Mouse (Mus musculus) yolk sac, embryonic 10.5 days (tissue): ENCODE results near the gene Sf3a3.

Experiments used
- DNase-seq: peaks from one replicate; pipeline ENCODE4 v3.0.0-alpha.2; 2017; ENCODE audit warnings: low spot score

Gene Sf3a3

GRCm38 (mm10) chr4:124738783-124739182 lies 24.2 kb downstream of the Sf3a3 start:
- DNase-seq: no peak

GRCm38 (mm10) chr4:124741376-124742343 lies 27.1 kb downstream of the Sf3a3 start, which contains the start of gene Inpp5b:
Gene Inpp5b, plus strand, starts transcription at chr4:124741850.
- DNase-seq: peak; percentile 89

GRCm38 (mm10) chr4:124742839-124743238 lies 28.3 kb downstream of the Sf3a3 start:
- no peak for DNase-seq

- no peak for DNase-seq
These were observed 32.0 kb downstream of the Sf3a3 start for GRCm38 (mm10) chr4:124746577-124746976.

- DNase-seq: peak; percentile 80
These were observed 33.3 kb downstream of the Sf3a3 start for GRCm38 (mm10) chr4:124747851-124748250.

GRCm38 (mm10) chr4:124751300-124752250 lies 37.0 kb downstream of the Sf3a3 start:
- DNase-seq: peak; percentile 98

DNA sequence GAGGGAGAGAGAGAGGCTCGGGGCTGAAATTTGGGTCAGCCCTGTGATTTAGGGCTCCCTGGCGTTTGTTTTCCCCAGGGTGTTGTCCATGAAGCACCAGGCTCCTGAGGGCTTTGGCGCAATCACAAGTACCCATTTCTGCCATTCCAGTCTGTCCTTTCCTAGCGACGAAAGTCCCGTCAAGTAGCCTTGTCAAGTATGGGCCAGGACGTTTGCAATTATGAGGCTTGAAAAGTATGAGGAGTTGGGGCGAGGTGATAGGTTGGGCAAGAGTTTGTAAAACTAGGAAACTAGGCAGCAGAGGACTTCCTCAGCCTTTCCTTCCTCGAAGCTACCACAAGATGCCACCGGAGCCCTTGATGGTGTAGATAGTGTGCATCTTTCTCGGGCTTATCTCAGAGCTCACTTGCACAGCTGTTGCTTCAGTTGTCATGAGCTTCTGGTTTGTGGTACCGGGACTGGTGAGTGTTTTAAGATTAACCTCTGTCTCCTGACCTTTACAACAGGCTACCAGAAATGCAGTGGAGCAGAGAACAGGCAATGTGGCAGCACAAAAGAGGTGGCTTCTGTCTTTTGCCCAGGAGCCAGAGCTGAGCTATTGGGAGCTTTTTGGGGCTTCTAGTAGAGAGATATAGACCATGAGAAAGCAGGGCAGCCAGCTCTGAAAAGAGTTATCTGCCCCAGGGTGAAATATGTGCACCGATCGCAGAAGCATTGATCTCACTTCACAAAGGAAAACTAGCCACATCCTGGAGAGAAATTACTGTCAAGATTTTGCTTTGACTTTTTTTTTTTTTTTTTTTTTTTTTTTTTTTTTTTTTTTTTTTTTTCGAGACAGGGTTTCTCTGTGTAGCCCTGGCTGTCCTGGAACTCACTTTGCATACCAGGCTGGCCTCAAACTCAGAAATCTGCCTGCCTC lies 38.0 kb downstream of the Sf3a3 start:
- DNase-seq: peak; percentile 26

DNA sequence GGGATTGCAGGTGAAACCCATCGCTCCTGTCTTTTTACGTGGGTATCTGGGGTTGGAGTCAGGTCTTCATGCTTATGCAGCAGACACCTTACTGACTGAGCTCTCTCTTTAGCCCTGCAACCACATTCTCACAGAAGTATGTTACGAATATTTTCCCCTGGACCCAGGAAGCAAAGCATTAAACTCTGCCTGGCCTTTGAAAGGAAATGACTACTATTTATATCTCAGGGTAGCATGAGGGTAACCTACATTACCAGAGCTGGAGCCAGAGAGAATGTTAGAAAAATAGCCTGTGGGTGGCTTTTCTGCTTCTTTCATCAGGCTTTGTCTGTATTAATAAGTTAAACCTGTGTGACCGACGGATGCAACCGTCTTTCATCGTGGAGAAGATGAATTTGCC lies 41.0 kb downstream of the Sf3a3 start:
- DNase-seq: no peak

DNA sequence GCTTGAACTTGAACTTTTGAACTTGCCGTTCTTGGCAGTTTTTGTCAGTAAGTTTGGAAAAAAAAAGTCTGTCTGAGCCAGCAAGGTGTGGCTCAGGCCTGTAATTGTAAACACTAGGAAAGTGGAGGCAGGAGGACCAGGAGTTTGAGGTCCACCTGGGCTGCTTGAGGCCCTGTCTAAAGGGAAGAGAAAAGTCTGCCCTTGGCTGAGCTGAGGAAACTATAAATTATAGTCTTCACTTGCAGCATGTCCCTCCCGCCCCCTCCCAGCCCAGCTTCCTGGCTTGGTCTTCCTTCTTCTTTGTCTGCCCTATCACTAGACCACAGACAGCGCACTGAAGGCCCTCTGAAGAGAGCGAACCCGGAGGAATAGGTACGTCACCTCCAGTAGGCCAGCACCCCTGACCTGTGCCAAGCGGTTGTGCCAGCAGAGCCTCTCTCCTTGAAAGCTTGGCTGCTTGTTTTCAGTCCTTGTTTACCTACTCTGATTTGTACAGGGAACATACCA lies 44.8 kb downstream of the Sf3a3 start:
- DNase-seq: peak; percentile 20

DNA sequence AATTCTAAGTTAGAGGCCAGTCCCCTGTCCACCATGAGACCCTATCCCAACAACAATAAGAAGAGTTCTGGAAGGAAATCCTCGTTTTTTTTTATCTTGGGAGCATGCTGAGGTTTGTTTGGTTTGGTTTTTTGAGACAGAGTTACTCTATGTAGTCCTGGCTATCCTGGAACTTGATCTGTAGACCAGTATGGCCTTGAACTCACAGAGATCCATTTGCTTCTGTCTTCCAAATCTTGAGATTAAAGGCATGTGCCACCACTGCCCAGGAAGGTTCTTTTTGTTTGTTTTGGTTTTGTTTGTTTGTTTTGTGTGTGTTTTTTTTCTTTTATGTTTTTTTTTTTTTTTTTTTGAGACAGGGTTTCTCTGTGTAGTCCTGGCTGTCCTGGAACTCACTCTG lies 46.6 kb downstream of the Sf3a3 start:
- no peak for DNase-seq

- DNase-seq: no peak
These were observed 48.4 kb downstream of the Sf3a3 start for GRCm38 (mm10) chr4:124762858-124763452.

GRCm38 (mm10) chr4:124765802-124766565 lies 51.4 kb downstream of the Sf3a3 start:
- no peak for DNase-seq

DNA sequence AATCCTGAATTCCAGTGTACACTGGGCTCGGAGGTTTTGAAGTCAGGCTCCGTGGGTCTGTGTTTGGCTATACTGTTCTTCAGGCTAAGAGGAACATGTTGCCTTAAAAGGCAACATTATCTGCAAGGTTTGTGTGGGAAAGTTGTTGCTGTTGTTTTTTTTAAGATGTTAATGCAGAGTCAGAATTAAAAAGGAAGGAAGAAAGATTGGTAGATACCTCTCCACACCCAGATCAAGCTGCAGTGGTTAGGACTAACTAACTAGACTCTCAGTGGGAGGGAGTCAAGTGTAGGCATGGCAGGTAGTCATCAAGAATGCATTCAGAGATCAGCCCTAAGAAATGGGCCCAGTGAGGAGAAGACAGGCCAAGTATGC lies 52.0 kb downstream of the Sf3a3 start:
- no peak for DNase-seq

GRCm38 (mm10) chr4:124768963-124769591 lies 54.5 kb downstream of the Sf3a3 start:
- no peak for DNase-seq

DNA sequence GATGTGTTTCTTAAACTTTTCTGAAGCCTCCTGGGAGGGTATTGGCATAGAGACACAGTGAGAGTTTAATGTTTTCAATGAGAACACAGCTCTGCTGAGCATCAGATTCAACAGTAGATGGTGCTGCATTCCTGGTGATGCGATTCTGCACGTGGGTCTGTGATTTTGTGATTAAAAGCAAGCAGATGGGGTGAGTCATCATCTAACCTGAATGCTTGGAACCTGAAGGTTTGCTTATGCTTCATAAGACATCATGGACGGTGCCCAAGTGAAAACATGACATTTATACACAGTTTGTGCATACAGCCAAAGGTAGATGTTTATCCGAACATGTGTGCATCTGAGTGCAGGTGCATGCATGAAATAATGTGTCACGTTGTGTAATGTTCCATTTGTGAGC lies 56.0 kb downstream of the Sf3a3 start:
- no peak for DNase-seq

DNA sequence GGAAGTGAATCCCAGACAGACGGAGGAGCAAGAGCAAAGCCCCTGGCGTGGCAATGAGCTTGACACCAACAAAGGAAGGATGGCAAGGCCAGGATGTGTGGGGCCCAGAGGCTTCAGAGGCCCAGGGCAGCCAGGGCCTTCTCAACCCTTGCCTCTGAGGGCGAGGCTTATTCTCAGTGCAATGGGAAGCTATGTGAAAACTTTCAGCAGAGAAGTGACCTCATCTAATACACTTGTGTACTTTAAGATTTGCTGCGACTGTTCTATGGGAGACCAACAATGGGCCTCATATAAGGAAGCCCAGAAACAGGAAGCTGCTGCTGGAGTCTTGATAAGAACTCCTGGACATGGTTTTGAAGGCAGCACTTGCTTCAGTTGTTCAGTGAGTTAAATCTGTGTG lies 57.5 kb downstream of the Sf3a3 start:
- DNase-seq: peak; percentile 8

- DNase-seq: no peak
These were observed 58.9 kb downstream of the Sf3a3 start for GRCm38 (mm10) chr4:124773449-124773848.

GRCm38 (mm10) chr4:124773995-124774394 lies 59.4 kb downstream of the Sf3a3 start:
- DNase-seq: no peak

DNA sequence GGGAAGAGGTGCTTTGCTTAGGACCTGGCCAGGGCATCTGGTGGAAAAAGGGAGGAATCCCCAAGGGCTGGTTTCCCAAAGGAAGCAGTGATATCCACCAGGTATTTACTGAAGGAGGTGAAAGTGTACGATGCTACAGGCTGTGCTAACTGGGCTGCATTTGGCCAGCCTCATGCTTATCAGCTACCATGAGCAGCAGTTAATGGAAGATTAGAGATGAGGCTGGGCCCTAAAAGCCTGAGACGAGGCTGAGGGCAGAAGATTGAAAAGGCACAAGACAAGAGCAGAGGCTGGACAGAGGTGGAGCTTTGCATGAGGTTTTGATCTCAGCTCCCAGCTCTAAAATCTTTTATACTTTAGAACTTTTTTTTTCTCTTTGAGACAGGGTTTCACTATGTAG lies 59.9 kb downstream of the Sf3a3 start:
- DNase-seq: peak; percentile 34

DNA sequence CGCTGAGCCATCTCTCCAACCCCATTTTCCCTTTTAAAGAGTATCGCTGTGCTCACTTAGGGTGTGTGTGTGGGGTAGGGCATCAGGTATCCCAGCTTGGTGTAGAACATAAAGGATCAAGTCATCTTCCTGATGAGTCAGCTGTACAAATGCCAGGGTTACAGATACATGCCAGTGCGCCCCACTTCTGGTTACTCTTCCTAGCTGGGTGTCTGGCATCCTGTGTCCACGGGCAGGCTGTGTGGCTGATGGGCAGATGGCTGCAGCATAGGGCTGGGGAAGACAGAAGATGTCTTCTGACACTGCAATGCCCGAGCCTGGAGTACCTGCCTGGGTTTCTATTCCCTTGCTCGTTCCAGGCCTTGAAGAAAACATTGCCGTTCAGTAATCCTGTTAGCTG lies 66.8 kb downstream of the Sf3a3 start:
- no peak for DNase-seq
